Mouse (Mus musculus): ENCODE measurements around the gene Gm5416.
"Not testable (repeated sequence)": the region's sequence is repeated elsewhere in the genome, so short reads cannot be mapped to it uniquely, and the experiment has no call there.

The Gm5416 gene

DNA sequence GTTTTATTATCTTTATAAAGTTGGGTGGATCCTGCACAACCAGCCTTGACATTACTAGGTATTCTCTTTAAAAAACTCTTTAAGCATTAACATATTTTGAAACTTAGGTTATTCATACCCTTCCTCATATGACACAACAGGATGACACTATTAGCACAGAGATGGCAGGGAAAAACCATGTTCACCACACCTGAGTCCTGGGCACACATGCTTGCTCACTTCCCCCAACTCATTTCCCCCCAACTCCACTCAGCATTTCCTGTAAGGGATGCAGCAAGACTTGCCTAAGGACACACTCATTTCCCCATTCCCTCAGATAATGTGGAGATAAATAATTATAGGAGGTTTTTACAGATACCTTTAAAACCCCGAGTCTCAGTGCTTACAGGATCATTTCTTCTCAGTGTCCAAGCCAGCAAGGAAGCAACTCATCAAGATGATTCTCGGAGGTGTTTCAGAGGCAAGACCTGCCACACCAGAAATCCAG is at the start of gene Gm5416:
TSS of gene Gm5416 (plus strand) at position 437 of the 487 bp plus-strand sequence.
- no peak for DNase-seq

DNA sequence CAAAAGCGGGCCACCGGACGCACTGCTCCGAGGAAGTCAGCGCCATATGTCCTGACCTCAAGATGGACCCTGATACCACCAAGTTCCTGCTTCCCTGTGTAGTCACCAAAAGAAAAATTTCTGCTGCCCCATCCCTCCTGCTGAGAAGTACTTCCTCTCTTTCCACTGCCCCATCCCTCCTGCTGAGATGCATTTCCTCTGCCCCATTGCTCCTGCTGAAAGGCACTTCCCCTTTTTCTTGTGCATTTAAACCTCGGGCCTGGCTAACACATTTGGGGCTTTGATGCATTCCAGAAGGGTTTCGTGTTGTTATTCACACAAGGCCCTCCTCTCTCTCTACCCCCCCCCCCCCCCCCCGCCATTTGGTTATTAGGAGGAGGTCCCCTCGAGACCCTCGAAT is 42.4 kb upstream of the Gm5416 start:
- not testable (repeated sequence) for DNase-seq

DNA sequence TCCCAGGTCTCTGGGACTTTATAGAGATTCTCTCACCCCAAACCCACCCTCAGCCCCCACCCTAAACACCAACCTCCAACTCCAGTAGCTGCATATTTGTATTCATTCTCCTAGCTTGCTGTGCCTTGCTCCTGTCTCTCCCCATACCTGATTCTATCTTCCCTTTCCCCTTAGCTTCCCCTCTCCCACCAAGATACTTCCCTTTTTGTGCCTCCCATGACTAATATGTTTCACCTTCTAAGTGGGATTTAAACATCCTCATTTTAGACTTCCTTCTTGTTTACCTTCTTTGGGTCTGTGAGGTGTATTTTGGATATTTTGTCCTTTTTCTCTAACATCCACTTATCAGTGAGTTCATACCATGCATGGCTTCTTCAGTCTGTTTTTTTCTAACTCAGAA is 34.1 kb upstream of the Gm5416 start:
- DNase-seq: no peak

- no peak for DNase-seq
Observed at GRCm38 (mm10) chr16:36179910-36180309, 30.3 kb upstream of the Gm5416 start.

DNA sequence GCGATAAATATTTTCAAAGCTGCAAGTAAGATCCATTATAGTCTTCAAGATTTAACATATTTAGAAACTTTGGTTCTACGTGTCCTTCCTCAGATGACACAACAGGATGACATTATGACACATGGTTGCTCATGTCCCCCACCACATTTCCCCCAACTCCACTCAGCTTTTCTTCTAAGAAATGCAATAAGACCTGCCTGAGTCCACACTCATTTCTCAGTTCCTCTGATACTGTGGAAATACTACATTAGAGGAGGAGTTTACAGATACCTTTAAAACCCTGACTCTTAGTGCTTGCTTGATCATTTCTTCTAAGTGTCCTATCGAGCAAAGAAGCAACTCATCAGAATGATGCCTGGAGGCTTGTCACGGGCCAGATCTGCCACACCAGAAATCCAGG is 26.3 kb upstream of the Gm5416 start, which contains the start of gene Gm5483:
TSS of gene Gm5483 (plus strand) at position 301 of the 400 bp plus-strand sequence.
- DNase-seq: not testable (repeated sequence)

GRCm38 (mm10) chr16:36199226-36199625 is 11.0 kb upstream of the Gm5416 start:
- DNase-seq: no peak

- DNase-seq: peak; percentile 61
Observed at GRCm38 (mm10) chr16:36203846-36204245, 6.4 kb upstream of the Gm5416 start.

DNA sequence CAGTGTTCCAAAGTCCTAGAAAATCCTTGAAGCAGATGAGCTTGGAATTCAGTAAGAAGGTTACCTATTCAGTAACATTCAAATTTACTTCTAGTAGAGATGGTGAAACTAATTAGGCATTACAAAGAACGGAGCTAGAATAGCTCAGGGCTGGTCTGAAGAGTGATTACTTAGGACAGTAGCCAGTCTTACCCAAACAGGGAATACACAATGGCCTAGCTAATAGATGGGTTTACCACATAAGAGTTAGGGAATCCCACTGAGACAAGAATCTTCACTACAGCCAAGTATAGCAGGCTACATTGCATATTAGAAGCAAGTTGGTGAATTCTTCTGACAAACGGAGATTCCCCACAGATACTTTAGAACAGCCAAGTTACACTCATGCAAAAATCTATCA is 4.5 kb upstream of the Gm5416 start:
- DNase-seq: not testable (repeated sequence)

- not testable (repeated sequence) for DNase-seq
Observed at GRCm38 (mm10) chr16:36221168-36221567, 11.0 kb downstream of the Gm5416 start, which contains the start of gene 2010005H15Rik. 2010005H15Rik (plus strand) TSS chr16:36221468.

DNA sequence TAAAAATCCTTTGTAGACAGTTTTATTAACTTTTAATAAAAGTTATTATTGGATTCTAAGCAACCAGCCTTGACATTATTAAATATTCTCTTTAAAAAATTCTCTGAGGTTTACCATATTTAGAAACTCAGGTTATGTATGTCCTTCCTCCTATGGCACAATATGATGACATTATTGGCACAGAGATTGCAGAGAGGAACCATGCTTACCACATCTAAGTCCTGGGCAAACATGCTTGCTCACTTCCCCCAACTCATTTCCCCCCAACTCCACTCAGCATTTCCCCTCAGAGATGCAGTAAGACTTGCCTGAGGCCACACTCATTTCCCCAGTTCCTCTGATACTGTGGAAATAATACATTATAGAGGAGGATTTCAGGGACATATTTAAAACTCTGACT is 50.4 kb downstream of the Gm5416 start:
- not testable (repeated sequence) for DNase-seq

Data from kidney, postnatal 10 days (tissue).